Mouse (Mus musculus) right cerebral cortex, postnatal 36 days (tissue): ENCODE measurements around the gene Ramp2.

ENCODE experiments used
- DNase-seq, 2 experiments: peaks; one replicate each; pipeline ENCODE4 v3.0.0; 2022; ENCODE audit warnings: low spot score in 2 of 2, mixed read lengths in 1 of 2

Gene Ramp2

GRCm38 (mm10) chr11:101235429-101235828 is 10.4 kb upstream of the Ramp2 start:
- no peak for DNase-seq

- DNase-seq, result no peak
These were observed 9.0 kb upstream of the Ramp2 start for GRCm38 (mm10) chr11:101236782-101237181.

- peak in 1 of 2 experiments; percentile 48 for DNase-seq
These were observed 7.7 kb upstream of the Ramp2 start for GRCm38 (mm10) chr11:101238071-101238647.

- DNase-seq, result no peak
These were observed 757 bp upstream of the Ramp2 start for GRCm38 (mm10) chr11:101245071-101245470.

- no peak for DNase-seq
These were observed 829 bp downstream of the Ramp2 start for GRCm38 (mm10) chr11:101246702-101247012.

GRCm38 (mm10) chr11:101247521-101248030 is 1.7 kb downstream of the Ramp2 start:
- no peak for DNase-seq

GRCm38 (mm10) chr11:101248258-101248994 is 2.6 kb downstream of the Ramp2 start:
- no peak for DNase-seq

GRCm38 (mm10) chr11:101251031-101251430 is 5.2 kb downstream of the Ramp2 start:
- DNase-seq, result no peak

GRCm38 (mm10) chr11:101252941-101253340 is 7.1 kb downstream of the Ramp2 start:
- no peak for DNase-seq

GRCm38 (mm10) chr11:101253613-101254389 is 8.0 kb downstream of the Ramp2 start, which contains the start of gene Vps25:
Gene Vps25, plus strand, starts transcription at chr11:101253707.
- DNase-seq, result peak; percentile 69 to 72

GRCm38 (mm10) chr11:101255826-101256775 is 10.3 kb downstream of the Ramp2 start:
- no peak for DNase-seq

- peak; percentile 71 to 79 for DNase-seq
These were observed 13.5 kb downstream of the Ramp2 start for GRCm38 (mm10) chr11:101259261-101259712.

- DNase-seq, result no peak
These were observed 14.4 kb downstream of the Ramp2 start, which contains the start of gene Wnk4 for GRCm38 (mm10) chr11:101259948-101260825. Gene Wnk4, plus strand, starts transcription at chr11:101260567.

GRCm38 (mm10) chr11:101260826-101261380 is 15.1 kb downstream of the Ramp2 start:
- DNase-seq, result no peak

GRCm38 (mm10) chr11:101262272-101262967 is 16.6 kb downstream of the Ramp2 start:
- no peak for DNase-seq

GRCm38 (mm10) chr11:101263138-101263988 is 17.5 kb downstream of the Ramp2 start:
- DNase-seq, result no peak

- DNase-seq, result no peak
These were observed 18.1 kb downstream of the Ramp2 start for GRCm38 (mm10) chr11:101263989-101264280.

- DNase-seq, result no peak
These were observed 19.2 kb downstream of the Ramp2 start for GRCm38 (mm10) chr11:101264954-101265471.
